Mouse (Mus musculus): ENCODE results near the gene Gm10300. TPM values are rescaled to one million over a fixed set of nuclear protein-coding genes. Genes with fewer than 3 reads are reported as not detected.

The Gm10300 gene
- polyA plus RNA-seq, 1 experiment from 2014 or later: not detected

DNA sequence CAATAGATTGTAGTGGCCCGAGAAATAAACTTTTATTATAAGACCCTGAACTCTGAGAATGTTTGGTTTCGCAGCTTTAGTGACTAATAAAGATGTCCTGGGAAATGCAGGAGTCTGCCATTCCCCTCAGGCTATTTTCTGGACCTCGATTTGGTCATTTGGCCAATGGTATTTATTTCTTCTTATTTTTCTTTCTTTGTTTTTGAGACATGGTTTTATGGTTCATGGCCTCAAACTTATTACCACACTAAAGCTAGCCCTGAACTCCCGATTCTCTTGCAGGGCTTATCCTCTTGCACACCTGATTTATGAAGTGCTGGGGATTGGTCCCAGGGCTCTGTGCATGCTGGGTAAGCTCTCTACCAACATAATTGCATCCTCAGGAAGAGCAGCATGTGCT lies 41.8 kb downstream of the Gm10300 start:
- Histone ChIP-seq H3K27me3 (replicated peaks; ENCODE audit: control insufficient read depth, insufficient read depth, low read length) (no peaks in the 10 kb centered on the region; the same call in 1 of the 2 replicates), H3K4me2 (ENCODE audit: low read length) (no peak overlapping the region), H3K9me3 (ENCODE audit: control insufficient read depth, low read length) (no peaks in the 10 kb centered on the region), H3K9ac (ENCODE audit: low read depth, low read length) (no peak overlapping the region), H3K27ac (ENCODE audit: low read depth, low read length) (no peak overlapping the region), H3K4me3 (ENCODE audit: low read length) (no peak overlapping the region), H3K36me3 (ENCODE audit: control insufficient read depth, insufficient read depth, low read length) (no peaks in the 10 kb centered on the region), H3K4me1 (ENCODE audit: control insufficient read depth, insufficient read depth, low read depth, low read length) (no peaks in the 10 kb centered on the region)
- 84% methylated on average over 4 of the region's 4 CpGs for WGBS
- ATAC-seq: no peak

DNA sequence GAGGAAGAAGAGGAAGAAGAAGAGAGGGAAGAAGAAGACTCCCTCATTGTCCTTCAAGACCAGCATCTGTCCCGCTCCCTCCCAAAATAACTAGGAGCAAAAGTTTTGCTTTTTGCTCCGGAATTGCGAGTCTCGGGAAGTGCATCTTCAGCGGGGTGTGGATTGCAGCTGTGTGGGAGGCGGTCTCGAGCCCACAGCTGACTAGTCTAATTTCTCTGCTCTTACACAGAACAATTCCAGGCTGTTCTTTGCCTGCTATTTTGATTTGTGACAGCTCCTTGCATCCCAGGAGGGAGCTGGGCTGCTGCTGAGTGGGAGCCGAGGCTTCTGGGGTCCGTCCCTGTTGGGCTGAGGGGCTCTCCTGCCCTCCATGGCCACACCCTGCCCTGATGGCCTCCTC lies 45.1 kb downstream of the Gm10300 start:
- Histone ChIP-seq H3K4me3 (ENCODE audit: low read length) (no peak overlapping the region), H3K9me3 (ENCODE audit: control insufficient read depth, low read length) (no peaks in the 10 kb centered on the region), H3K4me2 (ENCODE audit: low read length) (no peak overlapping the region), H3K4me1 (ENCODE audit: control insufficient read depth, insufficient read depth, low read depth, low read length) (no peaks in the 10 kb centered on the region), H3K27me3 (replicated peaks; ENCODE audit: control insufficient read depth, insufficient read depth, low read length) (no peaks in the 10 kb centered on the region), H3K36me3 (ENCODE audit: control insufficient read depth, insufficient read depth, low read length) (no peaks in the 10 kb centered on the region), H3K9ac (ENCODE audit: low read depth, low read length) (no peak overlapping the region), H3K27ac (ENCODE audit: low read depth, low read length) (no peak overlapping the region)
- no peak for ATAC-seq
- WGBS: 64% methylated on average over 9 of the region's 9 CpGs

DNA sequence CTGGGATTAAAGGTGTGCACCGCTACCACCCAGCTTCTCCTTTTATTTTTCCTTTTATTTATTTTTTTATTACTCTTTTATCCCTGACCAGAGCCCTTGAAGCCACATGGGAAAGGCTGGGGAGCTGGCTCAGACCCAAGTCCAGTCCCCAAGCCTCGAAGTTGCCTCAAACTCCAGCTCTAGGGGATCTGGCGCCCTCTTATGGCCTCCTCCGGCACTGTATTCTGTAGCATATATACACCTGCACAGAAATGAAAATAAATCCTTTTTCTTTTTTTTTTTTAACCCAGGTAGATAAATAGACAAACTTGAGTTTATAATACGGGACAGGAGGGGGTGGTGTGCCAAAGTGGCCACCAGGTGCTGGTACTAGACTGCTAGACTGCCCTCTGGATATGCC lies 47.2 kb downstream of the Gm10300 start:
- no peak overlapping the region for H3K27ac ChIP-seq (ENCODE audit: low read depth, low read length)
- no peak overlapping the region for H3K4me2 ChIP-seq (ENCODE audit: low read length)
- WGBS: 83% methylated on average over 5 of the region's 5 CpGs
- H3K9ac ChIP-seq (ENCODE audit: low read depth, low read length): no peak overlapping the region
- H3K4me3 ChIP-seq (ENCODE audit: low read length): no peak overlapping the region
- no peaks in the 10 kb centered on the region for H3K9me3 ChIP-seq (ENCODE audit: control insufficient read depth, low read length)
- no peaks in the 10 kb centered on the region for H3K36me3 ChIP-seq (ENCODE audit: control insufficient read depth, insufficient read depth, low read length)
- H3K4me1 ChIP-seq (ENCODE audit: control insufficient read depth, insufficient read depth, low read depth, low read length): no peaks in the 10 kb centered on the region
- no peaks in the 10 kb centered on the region for H3K27me3 ChIP-seq (replicated peaks; ENCODE audit: control insufficient read depth, insufficient read depth, low read length)
- ATAC-seq: no peak

DNA sequence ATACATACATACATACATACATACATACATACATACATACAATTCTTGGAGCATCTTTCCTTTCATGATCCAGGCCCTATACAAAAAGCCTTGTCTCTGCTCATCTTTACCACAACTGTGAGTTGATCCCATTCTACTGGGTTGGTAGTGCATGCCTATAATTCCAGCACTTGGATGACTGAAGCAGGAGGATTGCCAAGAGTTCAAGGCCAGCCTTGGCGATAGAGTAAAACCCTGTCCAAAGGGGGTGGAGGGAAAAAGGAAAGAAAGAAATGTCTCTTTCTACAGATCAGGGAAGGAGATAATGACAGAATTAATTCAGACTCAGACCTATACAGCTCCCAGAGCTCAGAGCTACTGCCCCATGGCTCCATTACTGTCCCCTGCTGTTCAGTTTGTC lies 48.7 kb downstream of the Gm10300 start:
- Histone ChIP-seq H3K27me3 (replicated peaks; ENCODE audit: control insufficient read depth, insufficient read depth, low read length) (no peaks in the 10 kb centered on the region), H3K4me1 (ENCODE audit: control insufficient read depth, insufficient read depth, low read depth, low read length) (no peaks in the 10 kb centered on the region), H3K9me3 (ENCODE audit: control insufficient read depth, low read length) (no peaks in the 10 kb centered on the region), H3K27ac (ENCODE audit: low read depth, low read length) (no peak overlapping the region), H3K4me3 (ENCODE audit: low read length) (no peak overlapping the region), H3K36me3 (ENCODE audit: control insufficient read depth, insufficient read depth, low read length) (no peaks in the 10 kb centered on the region), H3K9ac (ENCODE audit: low read depth, low read length) (no peak overlapping the region), H3K4me2 (ENCODE audit: low read length) (no peak overlapping the region)
- no peak for ATAC-seq
- 68% methylated on average over 1 of the region's 1 CpGs for WGBS

Other genes with a start within 250 kb of the Gm10300 start
- 25.0 and 25.2 TPM in 2 replicates for gene Ptpru, start 236.4 kb upstream of the Gm10300 start, polyA plus RNA-seq (2015; fragmentation: Nextera tagmentation; extraction: Ambion mirVana)
- gene Mecr, start 231.2 kb upstream of the Gm10300 start, polyA plus RNA-seq (2015; fragmentation: Nextera tagmentation; extraction: Ambion mirVana): 36.3 and 41.1 TPM in 2 replicates
- 86.6 and 94.4 TPM in 2 replicates for gene Srsf4, start 201.1 kb upstream of the Gm10300 start, polyA plus RNA-seq (2015; fragmentation: Nextera tagmentation; extraction: Ambion mirVana)
- gene Tmem200b, start 152.9 kb upstream of the Gm10300 start, polyA plus RNA-seq (2015; fragmentation: Nextera tagmentation; extraction: Ambion mirVana): 0.34 TPM in 1 of 2 replicates, not detected in the other
- gene Epb41, start 624 bp downstream of the Gm10300 start, polyA plus RNA-seq (2015; fragmentation: Nextera tagmentation; extraction: Ambion mirVana): 43.1 and 60.9 TPM in 2 replicates
- 0.86 and 1.4 TPM in 2 replicates for gene Oprd1, start 69.8 kb downstream of the Gm10300 start, polyA plus RNA-seq (2015; fragmentation: Nextera tagmentation; extraction: Ambion mirVana)
- 92.7 and 102 TPM in 2 replicates for gene Ythdf2, start 137.6 kb downstream of the Gm10300 start, polyA plus RNA-seq (2015; fragmentation: Nextera tagmentation; extraction: Ambion mirVana)
- gene Gmeb1, start 186.9 kb downstream of the Gm10300 start, polyA plus RNA-seq (2015; fragmentation: Nextera tagmentation; extraction: Ambion mirVana): 37.6 and 38.1 TPM in 2 replicates
- gene Taf12, start 199.7 kb downstream of the Gm10300 start, polyA plus RNA-seq (2015; fragmentation: Nextera tagmentation; extraction: Ambion mirVana): 37.5 and 40.3 TPM in 2 replicates
- gene Rab42, start 228.7 kb downstream of the Gm10300 start, polyA plus RNA-seq (2015; fragmentation: Nextera tagmentation; extraction: Ambion mirVana): 3.9 and 4.8 TPM in 2 replicates

Data from hindbrain, embryonic 16.5 days (tissue).